Mouse (Mus musculus): ENCODE data around the gene Rps6ka2. TPM values are rescaled to one million over a fixed set of nuclear protein-coding genes. Genes with fewer than 3 reads are reported as not detected.
"Not testable (repeated sequence)": the region's sequence is repeated elsewhere in the genome, so short reads cannot be mapped to it uniquely, and the experiment has no call there.

The Rps6ka2 gene
- total RNA-seq, 2 experiments from 2014 or later = 12.9 to 23.2 TPM

GRCm38 (mm10) chr17:7269151-7269806 lies 99.4 kb downstream of the Rps6ka2 start:
- peak; percentile 26 for DNase-seq

DNA sequence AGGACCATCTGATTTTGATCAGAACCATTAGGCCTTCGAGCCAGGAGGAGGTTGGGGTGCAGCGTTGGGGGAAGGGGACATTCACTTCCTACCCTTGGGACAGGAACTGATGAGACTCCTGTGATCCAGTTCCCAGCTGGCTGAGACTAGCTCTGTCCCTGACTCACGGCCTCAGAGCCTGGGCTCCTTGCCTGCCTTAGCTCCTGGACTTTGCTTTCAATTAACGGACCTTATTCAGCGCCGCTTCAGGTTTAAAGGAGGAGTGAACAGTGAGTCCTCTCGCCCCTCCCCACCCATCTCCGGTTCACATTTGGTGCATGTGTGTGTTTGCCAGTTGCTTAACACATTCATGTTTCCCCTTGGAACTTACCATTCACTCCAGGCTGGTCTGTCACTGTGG lies 100.6 kb downstream of the Rps6ka2 start:
- no peak for DNase-seq

- no peak for DNase-seq
Measured at GRCm38 (mm10) chr17:7271522-7272134, 101.7 kb downstream of the Rps6ka2 start.

GRCm38 (mm10) chr17:7273054-7273453 lies 103.1 kb downstream of the Rps6ka2 start:
- DNase-seq = peak; percentile 33

DNA sequence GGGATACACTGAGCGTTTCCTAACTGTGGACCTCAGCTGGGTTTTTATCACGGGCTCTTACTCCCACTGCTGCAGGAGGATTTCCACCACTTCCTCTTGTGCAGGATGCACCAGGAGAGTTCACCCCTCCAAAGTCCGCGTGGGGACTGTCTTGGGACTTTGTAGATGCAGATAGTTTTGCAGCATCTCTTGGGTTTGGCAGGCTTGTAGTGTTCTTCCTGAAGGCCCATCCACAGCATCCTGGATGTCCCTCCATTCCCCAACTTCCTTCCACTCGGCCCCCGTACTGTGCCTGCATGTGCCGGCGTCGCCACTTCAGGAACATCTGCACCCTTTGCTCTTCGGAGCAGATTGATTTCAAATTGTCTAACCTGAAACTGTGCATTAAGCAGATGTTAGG lies 103.9 kb downstream of the Rps6ka2 start:
- no peak for DNase-seq

- no peak for DNase-seq
Measured at GRCm38 (mm10) chr17:7278702-7279242, 108.9 kb downstream of the Rps6ka2 start.

DNA sequence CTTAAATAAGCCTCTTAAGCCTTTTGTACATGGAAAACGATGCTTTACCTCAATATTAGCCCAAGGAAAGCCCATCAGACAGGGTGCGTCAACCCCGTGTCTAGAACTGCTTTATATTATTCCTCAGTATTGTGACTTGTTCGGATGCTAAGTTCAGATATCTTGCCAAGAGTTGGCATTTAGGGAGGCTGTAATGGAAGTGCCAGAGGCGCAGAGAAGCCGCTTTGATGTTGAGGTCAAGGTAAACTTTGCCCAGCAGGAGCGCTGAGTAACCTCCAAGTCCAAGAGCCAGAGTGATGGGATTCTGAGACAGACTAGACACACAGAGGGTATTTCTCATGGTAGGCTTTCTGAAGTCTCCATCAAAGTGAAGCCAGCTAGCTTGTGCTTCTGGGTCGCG lies 109.3 kb downstream of the Rps6ka2 start:
- DNase-seq = peak; percentile 32

DNA sequence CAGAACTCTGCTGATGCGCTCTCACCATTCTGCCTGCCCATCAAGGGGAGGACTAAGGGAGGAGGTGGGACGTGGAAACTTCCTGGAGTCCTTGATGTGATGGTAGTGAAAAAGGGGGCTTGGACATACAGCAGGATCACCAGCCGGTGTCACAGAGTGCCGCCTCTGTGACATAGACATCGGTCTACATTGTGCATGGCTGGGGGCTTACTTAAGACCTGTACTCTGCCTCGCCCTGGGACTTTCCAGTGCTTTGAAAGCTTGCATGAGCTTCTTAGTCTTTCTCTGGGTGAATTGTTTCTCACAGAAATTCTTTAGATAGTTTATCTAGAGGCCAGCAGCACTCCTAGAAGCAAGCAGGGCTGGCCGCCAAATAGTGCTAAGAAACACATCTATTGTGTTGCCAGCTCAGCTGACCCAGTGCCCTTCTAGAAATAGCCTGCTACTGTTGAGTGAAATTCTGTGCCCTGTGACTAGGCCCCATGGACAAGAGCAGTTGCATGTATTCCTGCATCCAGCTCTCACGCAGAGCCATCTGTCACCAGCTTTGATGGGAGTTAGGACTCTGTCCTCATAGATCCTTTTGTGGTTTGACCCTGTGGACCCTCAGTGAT lies 114.5 kb downstream of the Rps6ka2 start:
- DNase-seq = peak; percentile 75

- DNase-seq = no peak
Measured at GRCm38 (mm10) chr17:7285292-7285691, 115.4 kb downstream of the Rps6ka2 start.

DNA sequence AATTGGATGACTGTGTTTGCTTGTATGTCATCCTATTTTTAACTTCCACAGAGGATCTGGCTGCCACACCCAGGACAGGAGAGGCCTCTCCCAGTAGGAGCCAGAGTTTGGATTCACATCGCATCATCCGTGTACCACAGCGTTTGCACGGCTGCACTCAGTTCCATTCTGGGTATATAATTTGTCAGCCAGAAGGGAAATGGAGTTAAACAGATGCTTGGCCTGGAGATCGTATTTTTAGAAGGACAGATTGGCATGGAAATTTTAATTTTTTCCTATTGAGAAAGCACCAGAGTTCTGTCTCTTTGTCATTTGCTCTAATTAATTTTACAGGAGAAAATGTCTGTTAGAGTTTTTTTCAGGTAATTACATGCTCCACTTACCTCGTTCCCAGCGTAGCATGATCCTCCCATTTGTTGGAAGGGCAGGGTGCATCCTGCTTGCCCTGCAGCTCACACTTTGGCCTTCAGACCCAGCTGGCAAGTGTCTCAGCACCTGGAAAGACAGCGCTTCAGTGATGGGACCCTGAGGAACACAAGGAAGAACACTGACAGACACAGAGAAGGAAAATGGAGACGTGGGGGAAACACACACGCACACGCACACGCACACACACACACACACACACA lies 116.6 kb downstream of the Rps6ka2 start:
- no peak for DNase-seq

GRCm38 (mm10) chr17:7292012-7292684 lies 122.2 kb downstream of the Rps6ka2 start:
- no peak for DNase-seq

DNA sequence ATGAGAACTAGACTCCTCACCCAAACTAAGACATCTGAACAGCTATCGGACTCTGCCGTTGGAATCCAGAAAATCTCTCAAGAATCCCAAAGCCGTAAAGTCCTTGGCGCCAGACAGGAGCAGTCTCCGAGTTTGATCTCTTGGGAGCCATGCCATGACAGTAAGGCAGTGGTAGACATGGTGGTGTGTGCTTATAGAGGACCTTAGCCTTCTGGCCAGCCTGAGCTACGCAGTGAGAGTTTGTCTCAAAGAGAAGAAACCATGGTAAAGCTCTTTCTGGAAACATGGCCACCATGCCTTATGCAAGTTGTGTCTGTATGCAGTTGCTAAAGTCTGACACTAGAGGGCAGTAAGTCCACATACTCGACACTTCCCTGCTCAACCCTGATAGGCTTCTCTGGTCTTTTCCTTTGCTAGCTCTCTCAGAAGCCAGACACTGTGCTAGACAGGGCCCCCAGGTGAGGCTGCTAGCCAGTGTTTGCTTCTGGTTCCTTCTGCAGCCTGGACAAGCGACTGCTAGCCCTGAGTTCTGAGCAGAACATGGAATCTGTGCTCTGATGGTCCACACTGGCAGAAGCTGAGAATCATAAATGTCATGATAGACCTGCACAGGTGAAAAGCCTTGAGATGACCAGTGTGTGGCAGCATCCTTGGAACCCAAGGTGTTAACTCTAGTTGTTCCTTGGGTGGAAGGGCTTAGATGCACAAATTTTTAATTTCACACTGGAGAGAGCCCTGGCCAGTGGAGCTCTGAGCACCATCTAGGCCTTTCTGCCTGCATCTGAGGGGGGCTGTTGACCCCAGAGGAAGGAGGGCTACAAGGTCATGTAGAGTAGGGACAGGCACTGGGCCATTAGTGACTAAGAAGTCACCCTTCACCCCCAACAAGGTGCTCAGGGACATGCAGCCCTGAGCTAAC lies 136.6 kb downstream of the Rps6ka2 start:
- DNase-seq = peak; percentile 46

DNA sequence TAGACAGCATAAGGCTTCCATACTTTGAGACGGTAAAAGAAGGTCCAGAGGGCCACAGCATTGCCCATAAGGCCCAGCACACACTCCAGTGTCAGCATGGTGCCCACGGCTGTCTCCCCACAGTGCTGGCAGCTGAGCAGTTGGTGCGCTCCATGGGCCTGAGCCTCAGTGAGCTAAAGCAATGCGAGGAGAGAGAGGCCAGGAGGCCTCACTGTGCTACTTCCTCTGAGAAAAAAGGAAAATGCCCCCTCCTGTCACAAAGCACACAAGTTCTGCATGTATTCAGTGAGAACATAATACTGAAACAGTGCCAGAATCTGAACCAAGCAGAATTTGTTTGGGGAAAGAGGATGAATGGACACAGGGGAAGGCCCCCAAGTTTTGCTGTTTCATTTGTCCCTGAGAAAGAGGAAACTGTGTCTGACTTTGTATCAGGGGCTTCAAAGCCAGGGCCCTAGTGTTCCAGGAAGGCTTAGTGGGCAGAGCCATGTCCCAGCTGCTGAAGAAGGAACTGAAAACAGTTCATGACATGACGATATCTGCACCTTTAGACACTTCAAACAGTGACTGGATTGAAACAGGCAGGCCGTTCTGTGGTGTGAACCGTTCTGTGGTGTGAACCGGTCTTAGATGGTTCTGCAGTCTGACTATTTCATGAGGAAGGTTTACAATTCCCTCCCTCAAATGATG lies 145.9 kb downstream of the Rps6ka2 start:
- not testable (repeated sequence) for DNase-seq

DNA sequence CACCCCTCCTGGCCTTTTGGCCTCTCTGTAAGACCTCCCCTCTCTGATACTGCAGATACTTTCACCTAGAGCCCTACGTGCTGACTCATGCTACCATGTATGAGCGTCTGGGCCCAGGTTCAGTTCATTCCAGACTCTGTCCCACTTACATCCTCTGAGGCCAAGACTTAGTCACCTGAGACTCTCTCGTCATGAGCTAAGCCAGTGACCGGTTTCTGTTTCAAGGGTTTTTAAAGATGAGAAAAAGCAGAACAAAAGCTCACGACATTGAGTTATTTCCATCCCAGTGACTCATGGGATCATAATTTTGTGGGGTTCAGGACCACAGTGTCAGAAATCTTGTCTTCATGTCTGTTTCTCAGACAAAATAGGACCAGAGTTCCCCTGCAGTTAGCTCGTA lies 149.9 kb downstream of the Rps6ka2 start:
- DNase-seq = not testable (repeated sequence)

GRCm38 (mm10) chr17:7324346-7324745 lies 154.4 kb downstream of the Rps6ka2 start, which contains the start of gene Tcp10a:
Gene Tcp10a, plus strand, starts transcription at chr17:7324646.
- not testable (repeated sequence) for DNase-seq

GRCm38 (mm10) chr17:7326415-7326814 lies 156.5 kb downstream of the Rps6ka2 start:
- not testable (repeated sequence) for DNase-seq

GRCm38 (mm10) chr17:7332745-7333144 lies 162.8 kb downstream of the Rps6ka2 start:
- not testable (repeated sequence) for DNase-seq

- DNase-seq = not testable (repeated sequence)
Measured at GRCm38 (mm10) chr17:7337381-7337780, 167.5 kb downstream of the Rps6ka2 start.

DNA sequence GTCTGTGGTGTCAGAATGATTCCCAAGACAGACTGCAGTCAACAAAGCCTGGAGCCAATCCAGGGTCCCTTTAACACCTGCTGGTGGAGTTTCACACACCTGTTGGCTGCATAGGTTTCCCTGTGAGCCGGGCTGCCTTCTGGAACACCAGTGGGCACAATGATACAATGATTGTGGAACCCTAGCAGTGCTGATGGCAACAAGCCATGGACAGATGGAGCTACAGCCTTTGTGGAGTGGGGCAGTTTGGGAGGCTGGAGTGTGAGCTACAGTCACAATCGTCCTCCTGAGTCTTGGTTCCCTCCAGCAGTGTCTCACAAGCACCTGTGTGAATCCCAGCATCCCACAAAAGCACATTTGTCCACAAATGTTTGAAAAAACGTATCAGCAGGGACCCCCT lies 178.8 kb downstream of the Rps6ka2 start:
- not testable (repeated sequence) for DNase-seq

DNA sequence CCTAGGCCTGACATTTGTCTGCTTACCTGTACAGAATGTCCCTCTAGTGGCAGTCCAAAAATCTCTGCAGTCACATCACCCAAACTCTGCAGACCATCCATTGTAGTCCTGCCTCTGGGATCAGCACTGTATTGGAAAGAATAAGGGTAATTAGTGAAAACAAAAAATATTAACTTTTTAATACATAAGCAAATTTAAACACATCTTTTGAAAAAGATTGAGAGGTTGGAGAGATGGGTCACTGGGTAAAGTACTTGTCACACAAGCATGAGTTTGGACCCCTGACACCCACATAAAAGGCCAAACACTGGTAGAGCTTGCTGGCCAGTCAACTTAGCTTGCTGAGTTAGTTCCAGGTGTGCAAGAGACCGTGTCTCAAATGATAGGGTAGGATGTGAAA lies 182.7 kb downstream of the Rps6ka2 start, which contains the start of gene Ttll2:
Gene Ttll2 (minus strand): TSS at position 101 of the 400 bp plus-strand sequence.
- not testable (repeated sequence) for DNase-seq

Data from adrenal gland, postnatal 10 days (tissue).